Mouse (Mus musculus) left cerebral cortex, postnatal 25 days (tissue): Measurements from ENCODE around the gene Slc22a22. TPM values are rescaled to one million over a fixed set of nuclear protein-coding genes. Genes with fewer than 3 reads are reported as not detected.

Experiments
- DNase-seq, 2 experiments: peaks; one replicate each; pipeline ENCODE4 v3.0.0; 2022; ENCODE audit warnings: low spot score in 2 of 2, mixed read lengths in 1 of 2
- intact Hi-C: fragments of 180-260 bp; cut with DNase I; formaldehyde crosslinking; loops from one replicate; pipeline ENCODE4 v1.15.1; 2025
- total RNA-seq, 2 experiments: library from RNA; stranded (reverse); gene quantifications; 2 replicates each; pipeline ENCODE4 v1.2.3; 2021

Gene Slc22a22
- not detected for total RNA-seq

DNA sequence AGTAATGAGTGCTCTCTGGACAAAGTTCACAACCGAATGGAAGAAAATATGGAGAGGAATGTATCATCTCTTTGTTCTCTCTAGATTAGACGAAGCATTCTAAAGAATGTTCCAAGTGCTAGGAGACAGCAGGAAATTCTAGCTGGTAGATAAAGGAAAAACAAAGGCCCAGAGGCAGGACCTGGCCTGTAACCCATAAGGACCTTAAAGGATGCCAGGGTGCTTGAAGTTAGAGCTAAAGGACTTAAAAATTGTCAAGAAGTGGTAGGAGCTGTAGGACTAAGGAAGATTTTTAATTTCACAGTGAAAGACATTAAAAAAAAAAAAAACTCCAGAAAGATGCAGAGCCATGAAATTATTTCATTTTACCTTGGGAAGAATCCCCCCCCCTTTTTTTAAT lies at the start of gene Slc22a22:
Gene Slc22a22 (minus strand): TSS at position 101 of the 400 bp plus-strand sequence.
- intact Hi-C loops = no loop called here
- DNase-seq = no peak

DNA sequence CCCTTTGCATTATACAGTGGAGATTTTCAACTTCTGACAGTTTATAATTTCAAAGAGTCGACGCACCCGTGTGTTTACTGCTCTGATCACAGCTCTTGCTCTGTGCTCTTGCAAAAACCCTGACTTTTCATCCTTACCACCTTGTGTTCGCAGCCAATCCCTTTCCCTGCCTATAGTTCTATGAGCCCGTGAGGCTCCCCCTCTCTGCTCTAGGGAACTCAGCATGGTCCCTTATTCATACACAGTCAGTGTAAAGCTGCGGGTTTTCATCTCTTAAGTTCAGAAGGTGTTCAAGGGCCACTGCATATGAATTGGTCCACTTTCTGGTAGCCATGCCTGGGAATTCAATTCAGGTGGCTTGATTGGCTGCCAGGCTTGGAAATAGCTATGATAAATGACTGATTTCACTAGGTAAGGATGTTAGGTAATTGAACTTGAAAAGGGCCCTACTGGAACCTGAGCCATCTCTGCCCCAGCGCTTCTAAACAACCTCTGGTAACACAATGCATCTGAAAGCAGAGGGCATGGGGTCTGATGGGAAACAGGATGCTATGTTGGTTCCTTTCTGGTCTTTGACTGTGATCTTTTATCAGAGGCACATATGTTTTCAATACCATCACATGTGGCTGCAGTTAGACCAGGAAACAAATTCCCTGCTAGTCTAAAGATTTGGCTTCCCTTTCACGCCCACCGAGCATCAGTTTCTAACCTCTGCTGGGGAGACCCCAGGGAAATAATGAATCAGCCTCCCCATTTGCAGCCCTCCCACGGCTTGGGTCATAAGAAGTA lies 46.3 kb upstream of the Slc22a22 start:
- intact Hi-C loops = no loop called here
- DNase-seq = no peak

DNA sequence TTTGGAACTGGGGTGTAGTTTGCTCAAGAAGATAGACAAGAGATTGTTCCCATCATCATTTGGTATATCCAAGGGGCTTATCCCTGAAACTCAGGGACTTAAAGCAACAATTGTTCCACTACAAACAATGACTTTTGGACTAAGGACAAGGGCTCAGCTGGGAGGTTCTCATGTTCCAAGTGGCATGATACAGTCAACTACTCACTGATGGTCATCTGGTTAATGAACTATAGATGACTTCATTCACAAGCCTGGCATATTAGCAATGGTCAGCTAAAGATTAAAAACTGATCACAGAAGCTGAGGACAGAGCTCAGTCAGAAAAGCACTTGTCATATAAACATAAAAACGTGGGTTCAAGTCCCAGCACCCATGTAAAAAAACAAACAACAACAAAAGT lies 44.7 kb upstream of the Slc22a22 start:
- intact Hi-C loops = no loop called here
- DNase-seq = no peak

GRCm38 (mm10) chr15:57509185-57510172 lies 32.1 kb upstream of the Slc22a22 start:
- DNase-seq = no peak
- intact Hi-C loops = loop anchor here (2.0 to 10.0 kb wide), 3 partner anchors 275 to 1175 kb away; no protein-coding TSS in a partner anchor

DNA sequence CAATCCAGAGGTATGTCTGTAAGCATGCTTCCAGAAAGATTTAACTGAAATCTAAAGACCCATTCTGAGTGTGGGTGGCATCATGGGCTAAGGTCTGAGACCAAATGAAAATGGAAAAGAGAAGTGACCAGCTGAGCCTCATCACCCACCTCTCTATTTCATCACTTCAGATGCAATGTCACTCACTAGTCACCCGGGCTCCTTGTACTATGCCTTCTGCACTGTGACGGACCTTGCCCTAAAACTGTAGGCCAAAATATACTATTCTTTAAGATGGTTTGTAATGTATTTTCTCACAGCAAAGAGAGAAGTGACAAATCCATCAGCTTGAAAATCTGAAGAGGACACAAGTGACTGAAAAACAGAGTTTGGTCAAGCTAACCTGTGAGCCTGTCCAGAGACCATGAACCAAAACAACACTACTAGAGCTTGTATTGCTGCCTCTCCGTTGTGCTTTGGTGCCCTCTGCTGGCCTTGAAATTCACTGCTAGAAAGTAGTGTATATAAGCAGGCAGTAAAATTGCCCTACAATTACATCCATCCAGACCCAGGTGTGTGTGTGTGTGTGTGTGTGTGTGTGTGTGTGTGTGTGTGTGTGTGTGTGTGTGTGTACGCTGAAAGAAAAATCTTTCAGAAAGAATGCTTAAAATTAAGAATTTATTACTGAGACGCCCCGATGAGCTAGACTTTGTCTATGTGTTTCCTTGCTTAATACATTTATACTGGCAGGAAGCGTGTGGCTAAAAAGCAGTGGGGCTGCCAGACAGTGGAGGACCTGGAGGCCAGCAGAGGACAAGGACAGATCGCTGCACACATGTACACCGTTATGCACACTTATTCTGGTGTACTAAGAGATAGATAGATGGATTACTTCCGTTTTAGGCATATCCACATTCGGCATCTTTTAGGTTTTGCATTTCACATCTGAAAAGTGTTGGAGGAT lies 31.1 kb upstream of the Slc22a22 start:
- intact Hi-C loops = loop anchor here (2.0 to 10.0 kb wide), 3 partner anchors 274 to 1174 kb away; no protein-coding TSS in a partner anchor
- DNase-seq = peak; percentile 78 to 82

- DNase-seq = no peak
- intact Hi-C loops = loop anchor here (10.0 kb wide), 1 partner anchor 269 kb away; no protein-coding TSS in a partner anchor
Observed at GRCm38 (mm10) chr15:57504126-57504705, 26.8 kb upstream of the Slc22a22 start.

DNA sequence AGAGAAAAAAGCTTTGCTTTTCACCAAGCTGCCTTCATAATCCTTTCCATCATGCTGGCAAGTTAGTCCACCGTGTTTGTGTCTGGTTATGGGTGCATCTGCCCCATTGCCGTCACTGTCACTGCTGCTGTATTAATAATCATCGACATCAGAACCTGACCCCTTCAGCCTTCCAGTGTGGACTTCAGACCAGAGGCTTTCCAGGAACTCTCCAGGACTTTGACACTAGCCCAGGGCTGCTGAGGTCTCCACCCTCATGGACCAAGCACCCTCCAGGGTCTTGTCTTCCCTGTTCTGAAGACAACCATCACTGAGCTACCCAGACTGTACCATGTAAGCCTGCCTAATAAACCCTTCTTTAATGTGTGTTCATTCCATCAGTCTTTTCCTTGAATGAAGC lies 26.2 kb upstream of the Slc22a22 start:
- intact Hi-C loops = loop anchor here (10.0 kb wide), 1 partner anchor 269 kb away; no protein-coding TSS in a partner anchor
- no peak for DNase-seq

- intact Hi-C loops = loop anchor here (10.0 kb wide), 1 partner anchor 267 kb away; no protein-coding TSS in a partner anchor
- DNase-seq = no peak
Observed at GRCm38 (mm10) chr15:57501559-57501958, 24.1 kb upstream of the Slc22a22 start.

DNA sequence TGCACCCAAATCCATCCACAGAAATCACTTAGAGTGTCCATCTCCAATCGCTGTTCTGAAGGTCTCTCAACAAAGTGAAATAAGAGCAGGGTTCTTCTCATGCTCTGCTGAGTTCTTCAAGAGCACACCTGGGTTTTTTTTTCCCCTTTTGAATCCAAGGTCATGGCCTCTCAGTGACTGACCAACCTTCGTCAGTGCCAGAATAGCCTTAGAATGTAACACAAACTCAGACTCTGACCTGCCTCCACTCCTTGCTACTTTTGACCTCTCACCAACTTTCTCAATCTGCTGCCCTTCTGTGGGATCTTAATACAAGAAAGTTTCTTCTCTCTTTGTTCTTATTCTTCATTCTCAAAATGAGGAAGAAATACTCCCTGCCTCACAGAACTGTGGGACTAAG lies 18.7 kb upstream of the Slc22a22 start:
- intact Hi-C loops = no loop called here
- no peak for DNase-seq

DNA sequence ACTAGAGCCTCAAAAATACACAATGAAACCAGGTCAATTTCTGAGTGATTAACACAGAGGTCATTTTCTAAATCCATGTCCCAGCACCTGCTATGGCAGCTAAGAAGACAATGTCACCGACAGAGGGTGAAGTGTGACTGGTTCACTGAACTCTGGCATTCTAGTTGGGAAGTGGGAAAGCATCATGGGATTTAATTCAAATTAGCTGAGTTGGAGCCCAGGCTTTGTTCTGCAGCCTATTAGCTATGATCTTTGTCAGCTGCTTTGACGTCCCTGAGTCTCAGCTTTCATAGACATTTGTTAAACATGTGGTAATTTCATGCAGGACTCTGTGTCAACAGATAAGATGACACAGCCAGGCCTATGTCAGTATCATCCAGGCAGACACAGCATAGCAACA lies 5.1 kb upstream of the Slc22a22 start:
- intact Hi-C loops = no loop called here
- no peak for DNase-seq

GRCm38 (mm10) chr15:57471648-57472047 lies 5.8 kb downstream of the Slc22a22 start:
- intact Hi-C loops = no loop called here
- DNase-seq = no peak

DNA sequence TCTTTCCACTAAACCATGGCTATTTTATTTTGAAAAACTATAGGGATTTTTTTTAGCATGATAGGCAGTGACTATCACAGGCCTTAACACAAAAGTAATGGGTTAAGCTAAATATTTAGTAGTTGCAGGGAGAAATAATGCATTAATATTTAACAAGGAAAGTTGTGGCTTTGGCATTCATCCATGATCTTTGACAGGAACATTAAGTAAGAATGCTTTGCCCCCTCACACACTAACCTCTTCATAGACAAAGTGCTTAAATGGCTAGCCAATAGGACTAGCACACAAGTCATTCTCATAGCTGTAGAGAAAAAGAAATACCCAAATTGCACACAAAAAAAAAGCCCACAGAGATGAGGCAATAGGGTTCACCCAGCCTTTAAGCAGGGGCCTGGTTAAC lies 11.4 kb downstream of the Slc22a22 start:
- no peak for DNase-seq
- intact Hi-C loops = no loop called here

DNA sequence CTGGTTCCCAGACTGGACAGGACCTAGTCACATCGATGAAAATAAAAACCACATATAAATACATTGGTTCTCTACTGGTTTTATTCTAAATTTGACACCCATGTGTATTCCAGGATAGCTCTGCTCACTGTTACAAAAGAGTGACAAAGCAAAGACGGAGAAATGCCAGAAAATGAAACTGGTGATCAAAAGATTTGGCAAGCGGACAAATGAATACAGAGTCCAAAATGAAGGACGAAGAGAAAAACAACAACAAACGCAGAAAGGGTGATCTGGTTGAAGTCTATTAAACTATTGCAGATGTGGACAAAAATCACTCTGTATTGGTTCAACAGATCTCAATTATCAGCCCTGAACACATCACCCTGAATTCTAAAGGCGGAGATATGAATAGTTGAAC lies 12.4 kb downstream of the Slc22a22 start:
- intact Hi-C loops = no loop called here
- DNase-seq = no peak

- intact Hi-C loops = no loop called here
Observed at GRCm38 (mm10) chr15:57464066-57464465, 13.4 kb downstream of the Slc22a22 start.

DNA sequence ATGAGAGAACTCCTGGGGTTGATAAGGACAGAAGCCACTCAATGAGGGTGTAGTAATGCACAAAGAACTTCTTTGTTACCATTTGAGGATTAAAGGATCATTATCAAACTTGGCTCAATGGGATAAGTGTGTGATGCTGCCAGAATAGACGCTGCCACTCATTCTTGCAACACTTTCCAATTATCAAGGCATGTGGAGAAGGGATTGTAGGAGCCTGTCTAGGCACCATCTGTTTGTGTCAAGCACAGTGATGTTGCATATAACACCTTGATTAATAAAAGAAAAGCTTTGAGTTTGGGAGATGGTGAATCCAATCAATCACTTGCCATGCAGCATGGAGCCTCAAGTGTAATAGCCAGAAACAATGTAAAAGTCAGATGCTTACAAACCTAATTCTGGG lies 16.1 kb downstream of the Slc22a22 start:
- intact Hi-C loops = no loop called here
- no peak for DNase-seq

More at GRCm38 (mm10) chr15:57464066-57464465, 13.4 kb downstream of the Slc22a22 start:
- peak in 1 of 2 experiments; percentile 13 for DNase-seq

DNA sequence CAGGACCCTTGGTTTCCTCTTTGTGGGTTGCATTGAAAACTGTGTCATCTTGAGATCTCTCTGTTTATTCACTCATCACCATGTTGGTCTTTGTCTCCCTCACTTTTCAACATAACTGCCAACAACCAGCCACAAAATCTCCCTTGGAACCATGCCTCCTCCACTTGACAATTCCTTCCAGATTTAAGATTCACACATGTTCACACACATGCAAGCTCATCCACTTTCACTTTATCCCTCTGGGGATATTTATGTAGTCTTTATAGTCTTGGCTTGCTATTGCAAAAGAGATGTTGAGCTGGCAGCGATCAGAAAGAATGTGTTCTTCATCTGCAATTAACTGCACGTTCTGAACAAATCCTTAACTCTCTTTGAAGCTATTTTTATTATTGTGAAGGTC lies 20.1 kb downstream of the Slc22a22 start:
- DNase-seq = peak; percentile 3 to 68
- intact Hi-C loops = no loop called here

DNA sequence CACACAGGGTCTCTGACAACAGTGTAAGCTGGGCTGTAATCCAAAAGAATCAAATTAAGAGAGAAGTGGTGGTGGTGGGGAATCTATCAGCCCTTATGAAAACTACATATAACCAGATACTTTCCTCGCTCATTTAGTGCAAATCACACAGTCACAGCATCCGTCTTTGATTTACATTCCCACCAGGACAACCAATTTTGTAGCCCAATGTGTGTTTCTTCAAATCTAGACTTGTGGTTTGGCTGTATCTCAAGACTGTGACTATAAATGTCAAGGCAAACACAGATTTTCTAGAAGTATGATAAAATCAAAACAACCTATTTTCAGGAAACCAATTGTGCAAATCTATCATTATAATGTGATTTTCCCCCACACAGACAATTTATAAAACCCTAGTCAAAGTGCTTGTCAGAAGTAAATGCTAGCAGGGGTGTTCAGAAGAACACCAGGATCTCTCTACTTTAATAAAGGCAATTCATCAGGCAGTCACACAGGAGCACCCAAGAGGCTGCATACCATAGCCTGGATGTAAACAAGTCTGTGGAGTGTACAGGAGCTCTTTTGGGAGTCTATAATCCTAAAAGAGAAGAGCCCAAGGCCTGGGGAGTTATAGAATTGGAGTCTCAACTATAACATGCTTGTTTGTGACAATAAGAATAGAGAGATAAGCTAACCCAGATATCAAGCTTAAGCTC lies 42.6 kb downstream of the Slc22a22 start:
- intact Hi-C loops = no loop called here
- no peak for DNase-seq

- peak; percentile 18 to 49 for DNase-seq
- intact Hi-C loops = loop anchor here (5.0 kb wide), 3 partner anchors 711 to 1341 kb away; no protein-coding TSS in a partner anchor
Observed at GRCm38 (mm10) chr15:57408498-57408897, 68.9 kb downstream of the Slc22a22 start.
